Mouse (Mus musculus) heart, postnatal 25 days (tissue): ENCODE measurements around the gene Stra8. TPM values are rescaled to one million over a fixed set of nuclear protein-coding genes. Genes with fewer than 3 reads are reported as not detected.

ENCODE experiments used
- DNase-seq: peaks from one replicate; pipeline ENCODE4 v3.0.0; 2022; ENCODE audit warnings: low spot score
- intact Hi-C: fragments of 180-260 bp; cut with DNase I; formaldehyde crosslinking; loops from one replicate; pipeline ENCODE4 v1.15.1; 2025
- total RNA-seq, 2 experiments: library from RNA; stranded (reverse); gene quantifications; 2 replicates each; pipeline ENCODE4 v1.2.3; 2021

Gene Stra8
- total RNA-seq, 2 experiments from 2014 or later, result not detected

- intact Hi-C loops, result no loop called here
- no peak for DNase-seq
Observed at GRCm38 (mm10) chr6:34988081-34988761, 68.3 kb downstream of the Stra8 start, which contains the start of gene Slc23a4. Gene Slc23a4, minus strand, starts transcription at chr6:34988404.

Other genes with a start within 250 kb of the Stra8 start
- 1 to 10 TPM; 3.2 to 3.9 TPM for gene Agbl3, start 139.7 kb upstream of the Stra8 start, total RNA-seq
- 10 to 100 TPM; 20.0 to 25.3 TPM for gene Tmem140, start 57.0 kb upstream of the Stra8 start, total RNA-seq
- 1 to 10 TPM; 3.8 to 4.1 TPM for gene Cyren, start 42.1 kb upstream of the Stra8 start, total RNA-seq
- 10 to 100 TPM; 12.0 to 13.5 TPM for gene Wdr91, start 9.3 kb upstream of the Stra8 start, total RNA-seq
- gene Slc23a4, start 68.2 kb downstream of the Stra8 start, total RNA-seq, result under 1 TPM; 0.23 to 0.50 TPM
- 10 to 100 TPM; 21.8 to 23.3 TPM for gene Cnot4, start 213.6 kb downstream of the Stra8 start, total RNA-seq